Mouse (Mus musculus): ENCODE data around the gene Rps25. TPM values are rescaled to one million over a fixed set of nuclear protein-coding genes. Genes with fewer than 3 reads are reported as not detected.

Rps25 gene
- polyA plus RNA-seq, 1 experiment from 2014 or later = 2,627 TPM

- H3K9ac ChIP-seq (ENCODE audit: low read depth, low read length) = no peak overlapping the region
- peaks cover 64% of the 10 kb centered on the region for H3K36me3 ChIP-seq (ENCODE audit: control insufficient read depth, insufficient read depth, low read length)
Measured at GRCm38 (mm10) chr9:44410647-44411336, 3.9 kb downstream of the Rps25 start.

GRCm38 (mm10) chr9:44411601-44412130, 4.7 kb downstream of the Rps25 start:
- Histone ChIP-seq H3K4me3 (ENCODE audit: low read depth, low read length) (no peak overlapping the region), H3K4me1 (ENCODE audit: control insufficient read depth, insufficient read depth, low read length) (0 out of 2 replicates have a peak, but pooled peaks cover 2% of the 10 kb centered on the region), H3K27me3 (replicated peaks; ENCODE audit: control insufficient read depth, insufficient read depth, low read length) (no peaks in the 10 kb centered on the region), H3K4me2 (ENCODE audit: low read depth, low read length) (no peak overlapping the region), H3K9me3 (ENCODE audit: control insufficient read depth, low read length) (no peaks in the 10 kb centered on the region), H3K36me3 (ENCODE audit: control insufficient read depth, insufficient read depth, low read length) (peaks cover 64% of the 10 kb centered on the region), H3K9ac (ENCODE audit: low read depth, low read length) (no peak overlapping the region), H3K27ac (replicated peaks; ENCODE audit: low read depth, low read length) (no peak overlapping the region)
- WGBS = 85% methylated on average over 1 of the region's 1 CpGs
- no peak for ATAC-seq (ENCODE audit: low read depth)
- no peak for DNase-seq (ENCODE audit: low spot score)

More at GRCm38 (mm10) chr9:44410647-44411336, 3.9 kb downstream of the Rps25 start:
- Histone ChIP-seq H3K27ac (replicated peaks; ENCODE audit: low read depth, low read length) (no peak overlapping the region), H3K4me1 (ENCODE audit: control insufficient read depth, insufficient read depth, low read length) (0 out of 2 replicates have a peak, but pooled peaks cover 5% of the 10 kb centered on the region), H3K27me3 (replicated peaks; ENCODE audit: control insufficient read depth, insufficient read depth, low read length) (no peaks in the 10 kb centered on the region), H3K9me3 (ENCODE audit: control insufficient read depth, low read length) (no peaks in the 10 kb centered on the region), H3K4me3 (ENCODE audit: low read depth, low read length) (no peak overlapping the region), H3K4me2 (ENCODE audit: low read depth, low read length) (no peak overlapping the region)
- ATAC-seq (ENCODE audit: low read depth) (no peak), DNase-seq (ENCODE audit: low spot score) (no peak)
- WGBS = 85% methylated on average over 2 of the region's 2 CpGs

GRCm38 (mm10) chr9:44412306-44412705, 5.4 kb downstream of the Rps25 start:
- H3K9me3 ChIP-seq (ENCODE audit: control insufficient read depth, low read length) = no peaks in the 10 kb centered on the region
- DNase-seq (ENCODE audit: low spot score) (no peak), ATAC-seq (ENCODE audit: low read depth) (no peak)
- H3K27me3 ChIP-seq (replicated peaks; ENCODE audit: control insufficient read depth, insufficient read depth, low read length) = no peaks in the 10 kb centered on the region
- 87% methylated on average over 4 of the region's 4 CpGs for WGBS
- H3K36me3 ChIP-seq (ENCODE audit: control insufficient read depth, insufficient read depth, low read length) = peaks cover 64% of the 10 kb centered on the region
- H3K4me1 ChIP-seq (ENCODE audit: control insufficient read depth, insufficient read depth, low read length) = peaks cover 6% of the 10 kb centered on the region; the same call in 1 of the 2 replicates
- H3K9ac ChIP-seq (ENCODE audit: low read depth, low read length) = no peak overlapping the region
- no peak overlapping the region for H3K4me2 ChIP-seq (ENCODE audit: low read depth, low read length)
- H3K4me3 ChIP-seq (ENCODE audit: low read depth, low read length) = no peak overlapping the region
- H3K27ac ChIP-seq (replicated peaks; ENCODE audit: low read depth, low read length) = no peak overlapping the region

GRCm38 (mm10) chr9:44412781-44413180, 5.8 kb downstream of the Rps25 start:
- Histone ChIP-seq H3K4me3 (ENCODE audit: low read depth, low read length) (no peak overlapping the region), H3K9ac (ENCODE audit: low read depth, low read length) (no peak overlapping the region), H3K27me3 (replicated peaks; ENCODE audit: control insufficient read depth, insufficient read depth, low read length) (no peaks in the 10 kb centered on the region), H3K4me2 (ENCODE audit: low read depth, low read length) (no peak overlapping the region), H3K27ac (replicated peaks; ENCODE audit: low read depth, low read length) (no peak overlapping the region), H3K36me3 (ENCODE audit: control insufficient read depth, insufficient read depth, low read length) (peaks cover 64% of the 10 kb centered on the region), H3K4me1 (ENCODE audit: control insufficient read depth, insufficient read depth, low read length) (peaks cover 6% of the 10 kb centered on the region; the same call in 1 of the 2 replicates), H3K9me3 (ENCODE audit: control insufficient read depth, low read length) (no peaks in the 10 kb centered on the region)
- DNase-seq (ENCODE audit: low spot score) (no peak), ATAC-seq (ENCODE audit: low read depth) (no peak)
- 81% methylated on average over 2 of the region's 2 CpGs for WGBS

GRCm38 (mm10) chr9:44417156-44417891, 10.4 kb downstream of the Rps25 start:
- WGBS = 8% methylated on average over 26 of the region's 26 CpGs
- no peak for DNase-seq (ENCODE audit: low spot score)
- Histone ChIP-seq H3K9ac (ENCODE audit: low read depth, low read length) (peak overlapping the region; percentile 83), H3K27ac (replicated peaks; ENCODE audit: low read depth, low read length) (peak overlapping the region; percentile 84; the same call in 1 of the 2 replicates), H3K4me1 (ENCODE audit: control insufficient read depth, insufficient read depth, low read length) (peaks cover 4% of the 10 kb centered on the region; the same call in 1 of the 2 replicates), H3K27me3 (replicated peaks; ENCODE audit: control insufficient read depth, insufficient read depth, low read length) (no peaks in the 10 kb centered on the region), H3K4me2 (ENCODE audit: low read depth, low read length) (peak overlapping the region; percentile 86), H3K36me3 (ENCODE audit: control insufficient read depth, insufficient read depth, low read length) (peaks cover 26% of the 10 kb centered on the region), H3K9me3 (ENCODE audit: control insufficient read depth, low read length) (0 out of 2 replicates have a peak, but pooled peaks cover 3% of the 10 kb centered on the region), H3K4me3 (ENCODE audit: low read depth, low read length) (peak overlapping the region; percentile 84)
- peak; percentile 53 for ATAC-seq (ENCODE audit: low read depth)

GRCm38 (mm10) chr9:44417892-44418363, 11.0 kb downstream of the Rps25 start:
- Histone ChIP-seq H3K27ac (replicated peaks; ENCODE audit: low read depth, low read length) (peak overlapping the region; percentile 84), H3K4me3 (ENCODE audit: low read depth, low read length) (peak overlapping the region; percentile 84), H3K9ac (ENCODE audit: low read depth, low read length) (peak overlapping the region; percentile 83), H3K4me2 (ENCODE audit: low read depth, low read length) (peak overlapping the region; percentile 86), H3K36me3 (ENCODE audit: control insufficient read depth, insufficient read depth, low read length) (peaks cover 20% of the 10 kb centered on the region), H3K4me1 (ENCODE audit: control insufficient read depth, insufficient read depth, low read length) (peaks cover 4% of the 10 kb centered on the region; the same call in 1 of the 2 replicates), H3K27me3 (replicated peaks; ENCODE audit: control insufficient read depth, insufficient read depth, low read length) (no peaks in the 10 kb centered on the region), H3K9me3 (ENCODE audit: control insufficient read depth, low read length) (0 out of 2 replicates have a peak, but pooled peaks cover 3% of the 10 kb centered on the region)
- DNase-seq (ENCODE audit: low spot score) = peak; percentile 94
- peak; percentile 87 for ATAC-seq (ENCODE audit: low read depth)
- under 1% methylated on average over 38 of the region's 38 CpGs for WGBS

GRCm38 (mm10) chr9:44418519-44419385, 11.8 kb downstream of the Rps25 start, which contains the start of gene Ccdc84:
Ccdc84 (minus strand) TSS chr9:44418569.
- DNase-seq (ENCODE audit: low spot score) (no peak), ATAC-seq (ENCODE audit: low read depth) (no peak)
- WGBS = 73% methylated on average over 14 of the region's 14 CpGs
- peak within 1 kb of the TSS; percentile 83 for H3K9ac ChIP-seq (ENCODE audit: low read depth, low read length)
- peaks cover 4% of the 10 kb centered on the region; the same call in 1 of the 2 replicates for H3K4me1 ChIP-seq (ENCODE audit: control insufficient read depth, insufficient read depth, low read length)
- H3K9me3 ChIP-seq (ENCODE audit: control insufficient read depth, low read length) = 0 out of 2 replicates have a peak, but pooled peaks cover 3% of the 10 kb centered on the region
- H3K27ac ChIP-seq (replicated peaks; ENCODE audit: low read depth, low read length) = peak within 1 kb of the TSS; percentile 84
- H3K4me3 ChIP-seq (ENCODE audit: low read depth, low read length) = peak within 1 kb of the TSS; percentile 84
- H3K36me3 ChIP-seq (ENCODE audit: control insufficient read depth, insufficient read depth, low read length) = peaks cover 11% of the 10 kb centered on the region
- H3K4me2 ChIP-seq (ENCODE audit: low read depth, low read length) = peak within 1 kb of the TSS; percentile 86
- no peaks in the 10 kb centered on the region for H3K27me3 ChIP-seq (replicated peaks; ENCODE audit: control insufficient read depth, insufficient read depth, low read length)
